28 mouse cellular contexts compared by ENCODE assay signal in the genomic region with DNA sequence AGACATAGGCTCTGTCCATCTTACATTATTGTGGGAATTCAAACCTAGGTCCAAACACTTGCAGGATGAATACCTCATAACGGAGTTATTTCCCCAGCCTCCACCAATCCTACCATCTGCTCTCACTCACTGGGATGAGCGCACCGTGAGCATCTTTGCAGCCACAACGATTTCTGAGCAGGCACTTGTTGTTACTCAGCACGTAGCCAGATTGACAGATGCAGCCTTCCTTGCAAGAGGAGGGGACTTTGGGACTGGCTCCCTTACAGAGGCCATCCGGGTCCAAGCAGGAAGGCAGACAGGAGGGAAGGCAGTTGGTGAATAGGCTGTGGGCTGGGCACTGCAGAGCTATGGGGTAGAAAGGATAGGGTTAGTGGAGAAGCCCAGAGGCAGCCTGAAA. TPM values are rescaled to one million over a fixed set of nuclear protein-coding genes. Genes with fewer than 3 reads are reported as not detected.
A peak's percentile ranks its signal among the peaks of the same experiment; 100 is the strongest.
DNase-seq lines count a peak whose midpoint lies in the region; ATAC-seq and TF ChIP-seq lines count a peak whose summit lies in the region.
"Had no signal": no experiment of that assay in that cellular context is flagged by ENCODE, and none has a peak within 500 bp of the region (broad histone marks: within the 10 kb centered on the region; RNA-seq: fewer than 3 reads in every experiment).

No protein-coding gene starts in this region.

- H3K4me3 ChIP-seq in hindbrain, embryonic 16.5 days (ENCODE audit: low read length): no peak overlapping the region
- H3K4me3 ChIP-seq in hindbrain, embryonic 14.5 days (replicated peaks; ENCODE audit: low read length): no peak overlapping the region
- H3K4me3 ChIP-seq in layer of hippocampus, adult 2 months: no peak overlapping the region
- H3K4me3 ChIP-seq in heart, adult 2 months: no peak overlapping the region
- H3K4me3 ChIP-seq: embryonic facial prominence, embryonic 13.5 days; heart, embryonic 12.5 days; hindbrain, embryonic 15.5 days; intestine, embryonic 15.5 days; limb, embryonic 12.5 days; liver, embryonic 15.5 days; midbrain, embryonic 15.5 days had no signal

- DNase-seq in hindbrain, embryonic 14.5 days (ENCODE audit: low spot score): no peak
- DNase-seq in left cerebral cortex, postnatal 4 days: peak; percentile 36
- DNase-seq in left cerebral cortex, postnatal 14 days (ENCODE audit: low spot score in 2 of 2): no peak
- peak; percentile 24 to 32 for DNase-seq in layer of hippocampus, adult 2 months (ENCODE audit: low spot score in 2 of 2)
- DNase-seq in layer of hippocampus, postnatal 10 days (ENCODE audit: low spot score in 2 of 2): peak; percentile 25 to 30
- no peak for DNase-seq in heart, adult 2 months
- DNase-seq: adrenal gland, postnatal 25 days; B cell, adult 2 months; cerebellum, adult 2 months; gastrocnemius, postnatal 36 days; heart, adult 18-20 months; heart, postnatal 4 days; kidney, adult 2 months; lung, embryonic 14.5 days; lung, postnatal 14 days; thymus, adult 2 months; thymus, postnatal 36 days had no signal

- TF ChIP-seq EP300 in heart, adult 2 months (IDR thresholded peaks at IDR 0.05; ENCODE audit: insufficient read depth, low read depth, low read length): no peak

- ATAC-seq in hindbrain, embryonic 16.5 days: no peak
- ATAC-seq in hindbrain, embryonic 14.5 days (ENCODE audit: low FRiP score): no peak
- ATAC-seq: intestine, embryonic 15.5 days; midbrain, embryonic 15.5 days had no signal

- no peak overlapping the region for H3K4me2 ChIP-seq in hindbrain, embryonic 16.5 days (ENCODE audit: low read length)
- no peak overlapping the region for H3K4me2 ChIP-seq in hindbrain, embryonic 14.5 days (replicated peaks)
- H3K4me2 ChIP-seq: embryonic facial prominence, embryonic 13.5 days; heart, embryonic 12.5 days; hindbrain, embryonic 15.5 days; intestine, embryonic 15.5 days; limb, embryonic 12.5 days; liver, embryonic 15.5 days; lung, embryonic 14.5 days; midbrain, embryonic 15.5 days had no signal

- TF ChIP-seq POLR2A in heart, adult 2 months (IDR thresholded peaks at IDR 0.05; ENCODE audit: insufficient read depth, low read depth, low read length): no peak

- WGBS in hindbrain, embryonic 16.5 days: 52% methylated on average over 6 of the region's 6 CpGs
- WGBS in hindbrain, embryonic 14.5 days: 46% methylated on average over 6 of the region's 6 CpGs
- WGBS in heart, adult 2 months: 69% methylated on average over 6 of the region's 6 CpGs

- H3K4me1 ChIP-seq in hindbrain, embryonic 16.5 days (ENCODE audit: control insufficient read depth, insufficient read depth, low read depth, low read length): peaks cover 4% of the 10 kb centered on the region
- peaks cover 9% of the 10 kb centered on the region for H3K4me1 ChIP-seq in hindbrain, embryonic 14.5 days (replicated peaks; ENCODE audit: control insufficient read depth, insufficient read depth, low read length)
- no peaks in the 10 kb centered on the region for H3K4me1 ChIP-seq in heart, adult 2 months (ENCODE audit: control insufficient read depth, insufficient read depth, low read length)

- H3K9ac ChIP-seq in hindbrain, embryonic 16.5 days (ENCODE audit: low read depth, low read length): peak overlapping the region; percentile 31; the same call in 1 of the 2 replicates
- H3K9ac ChIP-seq in hindbrain, embryonic 14.5 days: no peak overlapping the region
- H3K9ac ChIP-seq in heart, adult 2 months (ENCODE audit: low read depth, low read length): no peak overlapping the region
- H3K9ac ChIP-seq: embryonic facial prominence, embryonic 13.5 days; heart, embryonic 12.5 days; hindbrain, embryonic 15.5 days; intestine, embryonic 15.5 days; limb, embryonic 12.5 days; liver, embryonic 15.5 days; lung, embryonic 14.5 days; midbrain, embryonic 15.5 days had no signal

- no peak overlapping the region for H3K27ac ChIP-seq in hindbrain, embryonic 16.5 days (ENCODE audit: low read depth, low read length)
- no peak overlapping the region for H3K27ac ChIP-seq in hindbrain, embryonic 14.5 days
- peak overlapping the region; percentile 32; the same call in 1 of the 2 replicates for H3K27ac ChIP-seq in layer of hippocampus, adult 2 months
- no peak overlapping the region for H3K27ac ChIP-seq in heart, adult 2 months
- H3K27ac ChIP-seq: embryonic facial prominence, embryonic 13.5 days; hindbrain, embryonic 15.5 days; intestine, embryonic 15.5 days; kidney, postnatal 0 days; limb, embryonic 12.5 days; liver, embryonic 15.5 days; midbrain, embryonic 15.5 days had no signal

- no peaks in the 10 kb centered on the region for H3K9me3 ChIP-seq in hindbrain, embryonic 16.5 days (ENCODE audit: control insufficient read depth, low read length)
- H3K9me3 ChIP-seq in hindbrain, embryonic 14.5 days (ENCODE audit: control insufficient read depth, low read length): no peaks in the 10 kb centered on the region
- H3K9me3 ChIP-seq: embryonic facial prominence, embryonic 13.5 days; heart, embryonic 12.5 days; hindbrain, embryonic 15.5 days; intestine, embryonic 15.5 days; limb, embryonic 12.5 days; liver, embryonic 15.5 days; midbrain, embryonic 15.5 days had no signal

- no peak for TF ChIP-seq CTCF in layer of hippocampus, adult 2 months (conservative IDR thresholded peaks at IDR 0.05)
- TF ChIP-seq CTCF in heart, adult 2 months (IDR thresholded peaks at IDR 0.05): no peak

- H3K36me3 ChIP-seq in hindbrain, embryonic 16.5 days (ENCODE audit: control insufficient read depth, insufficient read depth, low read length): no peaks in the 10 kb centered on the region
- H3K36me3 ChIP-seq in hindbrain, embryonic 14.5 days (replicated peaks; ENCODE audit: control insufficient read depth, insufficient read depth): no peaks in the 10 kb centered on the region
- H3K36me3 ChIP-seq in heart, adult 2 months (ENCODE audit: control insufficient read depth, insufficient read depth, low read length): no peaks in the 10 kb centered on the region
- H3K36me3 ChIP-seq: embryonic facial prominence, embryonic 13.5 days; heart, embryonic 12.5 days; hindbrain, embryonic 15.5 days; intestine, embryonic 15.5 days; limb, embryonic 12.5 days; liver, embryonic 15.5 days; midbrain, embryonic 15.5 days had no signal

- H3K27me3 ChIP-seq in hindbrain, embryonic 16.5 days (replicated peaks; ENCODE audit: control insufficient read depth, insufficient read depth, low read length): no peaks in the 10 kb centered on the region
- H3K27me3 ChIP-seq in hindbrain, embryonic 14.5 days (ENCODE audit: control insufficient read depth, insufficient read depth, low read length): no peaks in the 10 kb centered on the region
- H3K27me3 ChIP-seq in heart, adult 2 months (ENCODE audit: control insufficient read depth, insufficient read depth, low read length): no peaks in the 10 kb centered on the region
- H3K27me3 ChIP-seq: embryonic facial prominence, embryonic 13.5 days; heart, embryonic 12.5 days; hindbrain, embryonic 15.5 days; intestine, embryonic 15.5 days; limb, embryonic 12.5 days; liver, embryonic 15.5 days; midbrain, embryonic 15.5 days had no signal

- H3K79me2 ChIP-seq in heart, adult 2 months (replicated peaks; ENCODE audit: control insufficient read depth, insufficient read depth, low read length): no peaks in the 10 kb centered on the region

- intact Hi-C loops in left cerebral cortex, postnatal 4 days (cut with DNase I): no loop called here
- intact Hi-C loops in left cerebral cortex, postnatal 14 days (cut with DNase I): no loop called here
- intact Hi-C loops in heart, adult 2 months (cut with DNase I): no loop called here

RNA-seq across cellular contexts. Expression of a gene that starts 59.5 kb away (rescaled TPM):
- 5.8 and 9.2 TPM in 2 replicates for polyA plus RNA-seq in hindbrain, embryonic 16.5 days (2015; fragmentation: Nextera tagmentation; extraction: Ambion mirVana)
- 8.7 and 9.0 TPM in 2 replicates for polyA plus RNA-seq in hindbrain, embryonic 14.5 days (2014; fragmentation: Nextera tagmentation; extraction: Ambion mirVana)
- total RNA-seq in left cerebral cortex, postnatal 4 days (2021): 10 to 100 TPM in 1 of 2 experiments, 1 to 10 TPM in 1; 9.4 to 10.2 TPM
- 1 to 10 TPM; 6.0 to 7.6 TPM for total RNA-seq in left cerebral cortex, postnatal 14 days (2021)
- total RNA-seq in layer of hippocampus, adult 2 months (2021): 1 to 10 TPM; 5.6 to 5.7 TPM
- 1 to 10 TPM; 8.3 to 9.3 TPM for total RNA-seq in layer of hippocampus, postnatal 10 days (2021)
- 10 to 100 TPM; 45.9 to 53.9 TPM for total RNA-seq in heart, adult 2 months (2021)
- 35.2 and 51.8 TPM in 2 replicates for polyA plus RNA-seq in heart, adult 2 months (2012; rRNA removed)
- total RNA-seq: common myeloid progenitor, adult 5-6 weeks; neutrophil, adult 5-6 weeks had no signal

Comparison
In these comparisons a context has a peak if more than half of its experiments do, and no peak if none do; other contexts are left out.
1. DNase-seq: peak in left cerebral cortex, postnatal 4 days (single experiment), layer of hippocampus, adult 2 months (2 of 2) and layer of hippocampus, postnatal 10 days (2 of 2); none in hindbrain, embryonic 14.5 days (single experiment), left cerebral cortex, postnatal 14 days (0 of 2) and heart, adult 2 months (0 of 2).
2. RNA of a gene that starts 59.5 kb away (total RNA-seq): 45.9 to 53.9 TPM in heart, adult 2 months; 9.4 to 10.2 TPM in left cerebral cortex, postnatal 4 days, 8.3 to 9.3 TPM in layer of hippocampus, postnatal 10 days, 6.0 to 7.6 TPM in left cerebral cortex, postnatal 14 days and 5.6 to 5.7 TPM in layer of hippocampus, adult 2 months; every median in the first group is over 4 times any median in the second.